Mouse (Mus musculus) ES-CJ7 (cell line): ENCODE data around the gene Tpx2.

Experiments used
- DNase-seq: peaks from one replicate; pipeline ENCODE4 v3.0.0; 2011; ENCODE audit warnings: low read depth, low spot score

The Tpx2 gene

GRCm38 (mm10) chr2:152861891-152862290, 14.1 kb downstream of the Tpx2 start:
- no peak for DNase-seq

- DNase-seq, result no peak
These were observed 14.9 kb downstream of the Tpx2 start for GRCm38 (mm10) chr2:152862638-152863037.

DNA sequence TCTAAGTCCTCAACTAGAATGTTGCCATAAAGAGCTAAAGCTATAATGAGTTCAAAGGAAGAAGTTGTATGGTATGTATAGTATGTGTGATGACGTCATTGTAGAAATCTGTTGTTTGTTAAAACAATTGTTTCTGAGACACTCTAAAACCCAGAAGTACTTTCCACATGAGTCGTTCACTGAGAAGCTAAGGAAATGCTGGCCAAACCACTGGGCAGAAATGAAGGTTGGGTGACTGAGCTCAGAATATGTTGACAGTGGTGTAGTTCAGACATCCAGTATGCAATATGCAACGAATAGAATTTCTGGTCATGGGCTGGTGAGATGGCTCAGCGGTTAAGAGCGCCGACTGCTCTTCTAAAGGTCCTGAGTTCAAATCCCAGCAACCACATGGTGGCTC, 15.6 kb downstream of the Tpx2 start:
- DNase-seq, result no peak

DNA sequence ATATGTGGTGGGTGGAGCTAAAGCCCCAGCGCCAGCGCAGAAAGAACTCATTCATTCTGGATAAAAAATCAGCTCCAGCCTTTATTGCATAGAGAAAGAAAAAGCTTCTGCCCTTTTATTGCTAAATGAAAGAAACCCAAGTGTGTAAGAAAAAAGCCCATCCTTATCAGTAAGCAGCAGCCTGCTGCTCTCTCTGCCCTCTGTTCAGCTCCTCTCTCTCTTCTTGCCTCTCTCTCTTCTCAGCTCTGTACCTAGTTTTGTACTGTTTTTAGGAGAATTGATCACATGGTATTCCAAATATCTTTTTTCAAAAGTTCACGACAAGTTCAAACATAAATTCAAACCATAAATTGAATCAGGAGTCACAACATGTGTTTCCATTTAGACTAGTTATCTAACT, 30.5 kb downstream of the Tpx2 start:
- DNase-seq, result no peak

- no peak for DNase-seq
These were observed 33.1 kb downstream of the Tpx2 start for GRCm38 (mm10) chr2:152880898-152881297.

DNA sequence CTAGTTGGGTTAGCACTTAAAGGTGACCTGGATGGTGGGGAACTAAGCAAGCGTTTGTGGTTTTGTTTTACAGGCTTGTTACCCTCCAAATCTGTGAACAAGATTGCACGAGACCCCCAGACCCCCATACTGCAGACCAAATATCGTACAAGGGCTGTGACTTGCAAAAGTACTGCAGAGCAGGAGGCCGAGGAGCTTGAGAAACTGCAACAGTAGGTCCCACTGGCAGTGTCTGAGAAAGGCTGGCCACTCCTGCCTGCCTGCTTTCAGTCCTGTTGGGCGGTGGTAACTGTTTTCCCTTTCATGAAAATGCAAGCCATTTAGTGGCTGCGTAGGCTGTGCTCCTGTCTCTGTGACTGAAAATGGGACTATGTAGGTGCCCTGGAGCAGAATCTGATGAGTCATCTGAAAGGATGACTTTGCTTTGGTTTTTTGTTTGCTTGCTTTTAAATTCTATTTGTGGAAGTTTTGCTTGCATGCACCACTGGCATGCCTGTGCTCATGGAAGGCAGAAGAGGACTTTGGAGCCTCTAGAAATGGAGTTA, 36.4 kb downstream of the Tpx2 start:
- peak; percentile 20 for DNase-seq

DNA sequence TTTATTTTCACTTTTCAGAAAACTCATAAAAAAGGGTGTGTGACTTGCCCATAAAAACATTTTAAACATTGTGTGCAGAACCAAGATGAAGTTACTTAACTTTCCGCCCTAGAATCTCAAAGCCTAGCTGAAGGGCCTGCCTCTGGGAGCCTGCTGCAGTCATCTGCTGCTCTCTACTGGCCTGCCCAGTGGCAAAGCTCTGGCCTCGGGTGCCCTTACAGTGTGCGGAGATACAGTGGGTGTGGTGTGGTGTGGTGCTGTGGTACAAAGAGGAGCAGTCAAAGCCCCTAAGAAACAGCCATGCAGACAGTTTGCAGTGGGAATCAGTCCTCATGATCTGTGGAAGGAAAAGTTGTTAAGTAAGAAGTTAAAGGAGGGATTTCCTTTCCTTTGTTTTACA, 39.5 kb downstream of the Tpx2 start:
- no peak for DNase-seq

GRCm38 (mm10) chr2:152888774-152889173, 41.0 kb downstream of the Tpx2 start:
- no peak for DNase-seq

DNA sequence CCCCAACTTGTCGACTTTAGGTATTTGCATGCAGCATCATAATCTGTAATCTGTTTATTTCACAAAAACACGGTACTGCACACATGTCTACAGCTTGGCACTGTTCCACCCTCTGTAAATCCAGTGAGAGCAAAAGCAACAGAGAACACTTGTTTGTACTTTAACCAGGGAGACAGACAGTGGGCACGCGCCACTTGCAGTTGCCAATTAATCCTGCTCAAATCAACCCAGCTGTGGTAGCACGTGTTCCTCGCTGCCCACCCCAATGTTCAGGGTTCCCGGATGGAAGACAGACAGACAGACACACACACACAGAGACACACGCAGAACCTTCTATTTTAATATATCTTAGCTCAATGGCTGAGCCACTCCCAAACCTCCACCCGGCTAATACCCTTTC, 48.1 kb downstream of the Tpx2 start:
- no peak for DNase-seq

- DNase-seq, result no peak
These were observed 49.2 kb downstream of the Tpx2 start for GRCm38 (mm10) chr2:152896926-152897325.

DNA sequence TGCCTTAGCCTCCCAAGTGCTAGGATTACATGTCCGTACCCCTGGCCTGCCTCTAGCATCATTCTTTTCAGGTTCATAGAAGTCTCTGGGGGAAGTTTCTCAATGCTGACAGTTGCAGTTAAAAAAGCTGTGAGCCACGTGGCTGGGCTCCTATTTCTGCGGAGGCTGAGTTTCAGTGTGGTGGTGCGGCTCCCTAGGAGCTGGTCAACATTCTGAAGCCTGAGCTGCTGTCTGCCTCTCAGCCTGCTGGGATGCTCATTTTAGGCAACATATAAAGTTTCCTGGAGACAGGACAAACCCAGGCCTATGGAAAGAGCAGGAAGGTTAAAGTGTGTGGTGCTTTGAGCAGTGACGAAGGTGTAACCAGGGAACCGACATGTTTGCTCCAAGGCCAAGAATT, 51.2 kb downstream of the Tpx2 start:
- DNase-seq, result no peak

DNA sequence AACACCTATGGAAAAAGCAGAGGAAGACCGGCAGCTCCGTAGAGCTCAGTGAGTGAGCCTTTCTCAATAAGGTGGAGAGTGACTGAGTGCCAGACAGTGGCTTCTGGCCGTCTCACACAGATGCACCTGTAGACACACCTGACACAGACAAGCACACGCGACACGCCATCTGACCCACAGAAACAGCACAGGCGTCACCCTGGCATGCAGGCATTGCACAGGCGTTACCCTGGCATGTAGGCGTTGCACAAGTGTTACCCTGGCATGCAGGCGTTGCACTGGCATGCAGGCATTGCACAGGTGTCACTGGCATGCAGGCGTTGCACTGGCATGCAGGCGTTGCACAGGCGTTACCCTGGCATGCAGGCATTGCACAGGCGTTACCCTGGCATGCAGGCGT, 53.5 kb downstream of the Tpx2 start:
- no peak for DNase-seq

DNA sequence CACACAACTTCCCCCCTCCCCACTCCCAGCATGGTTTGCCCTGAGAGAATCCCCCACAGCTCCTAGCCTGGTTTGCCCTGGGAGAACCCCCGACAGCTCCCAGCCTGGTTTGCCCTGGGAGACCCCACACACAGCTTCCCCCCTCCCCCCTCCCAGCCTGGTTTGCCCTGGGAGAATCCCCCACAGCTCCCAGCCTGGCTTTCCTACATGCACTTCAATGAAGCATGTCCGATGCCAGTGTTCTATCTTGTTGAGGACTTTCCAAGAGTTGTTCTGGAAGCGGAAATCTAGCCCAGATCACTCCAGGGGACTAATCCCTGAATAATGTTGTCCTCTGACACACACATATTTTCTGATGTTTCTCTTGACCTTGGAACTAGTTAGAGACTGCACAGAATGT, 54.9 kb downstream of the Tpx2 start:
- DNase-seq, result no peak

DNA sequence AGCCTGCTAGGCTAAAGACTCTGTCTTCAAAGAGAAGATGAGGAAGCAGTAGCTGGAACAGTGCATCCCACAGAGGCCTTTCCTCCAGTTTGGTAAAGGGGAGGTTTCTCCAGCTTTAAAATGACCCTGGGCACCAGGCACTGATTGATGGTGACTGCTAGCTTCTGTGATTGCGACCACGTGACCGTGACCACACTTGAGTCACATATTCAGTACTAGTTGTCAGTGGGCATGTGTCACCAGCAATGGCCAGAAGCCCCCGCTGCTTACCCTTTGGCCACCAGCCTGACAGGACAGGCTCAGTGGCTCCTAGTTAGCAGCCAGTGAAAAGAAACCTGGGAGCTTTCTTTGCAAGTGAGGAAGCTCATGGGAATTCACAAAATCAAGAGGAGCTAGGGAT, 55.8 kb downstream of the Tpx2 start:
- no peak for DNase-seq

- no peak for DNase-seq
These were observed 56.4 kb downstream of the Tpx2 start for GRCm38 (mm10) chr2:152904127-152904643.

DNA sequence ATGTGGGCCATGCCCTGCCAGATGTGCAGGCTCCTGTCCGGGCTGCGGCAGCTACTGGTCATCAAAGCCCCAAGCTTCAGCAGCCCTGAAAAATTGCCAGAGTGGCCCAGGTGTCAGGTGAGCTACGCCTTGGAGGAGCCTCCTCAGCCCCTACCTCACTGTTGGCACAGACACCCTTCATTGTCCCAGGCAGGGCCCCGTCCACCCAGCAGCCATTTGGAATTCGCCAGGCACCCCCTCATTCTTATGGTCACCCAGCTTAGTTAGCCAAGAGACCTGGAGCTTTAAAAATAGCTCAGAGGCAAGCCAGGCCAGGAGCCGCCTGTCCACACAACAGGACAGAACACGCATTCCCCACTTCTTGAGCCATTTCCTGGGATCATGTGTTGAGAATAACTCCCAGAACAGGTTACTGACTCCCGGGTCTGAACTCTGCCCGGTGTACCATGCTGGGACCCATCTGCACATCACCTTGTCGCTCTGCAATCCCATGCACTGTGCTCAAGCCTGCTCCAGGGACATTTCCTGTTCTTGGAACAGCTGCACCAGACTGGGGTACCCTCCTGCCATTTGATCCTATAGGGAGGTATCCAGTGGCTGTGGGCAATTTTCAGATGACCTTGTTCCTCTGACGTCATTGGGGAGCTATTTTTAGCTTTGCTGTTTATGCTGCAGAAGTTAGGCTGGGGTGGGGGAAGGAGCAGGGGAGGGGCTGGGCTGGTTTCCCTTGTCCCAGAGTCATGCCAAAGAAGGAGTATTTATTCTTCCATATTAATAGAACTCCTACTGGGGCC, 57.5 kb downstream of the Tpx2 start:
- DNase-seq, result no peak

DNA sequence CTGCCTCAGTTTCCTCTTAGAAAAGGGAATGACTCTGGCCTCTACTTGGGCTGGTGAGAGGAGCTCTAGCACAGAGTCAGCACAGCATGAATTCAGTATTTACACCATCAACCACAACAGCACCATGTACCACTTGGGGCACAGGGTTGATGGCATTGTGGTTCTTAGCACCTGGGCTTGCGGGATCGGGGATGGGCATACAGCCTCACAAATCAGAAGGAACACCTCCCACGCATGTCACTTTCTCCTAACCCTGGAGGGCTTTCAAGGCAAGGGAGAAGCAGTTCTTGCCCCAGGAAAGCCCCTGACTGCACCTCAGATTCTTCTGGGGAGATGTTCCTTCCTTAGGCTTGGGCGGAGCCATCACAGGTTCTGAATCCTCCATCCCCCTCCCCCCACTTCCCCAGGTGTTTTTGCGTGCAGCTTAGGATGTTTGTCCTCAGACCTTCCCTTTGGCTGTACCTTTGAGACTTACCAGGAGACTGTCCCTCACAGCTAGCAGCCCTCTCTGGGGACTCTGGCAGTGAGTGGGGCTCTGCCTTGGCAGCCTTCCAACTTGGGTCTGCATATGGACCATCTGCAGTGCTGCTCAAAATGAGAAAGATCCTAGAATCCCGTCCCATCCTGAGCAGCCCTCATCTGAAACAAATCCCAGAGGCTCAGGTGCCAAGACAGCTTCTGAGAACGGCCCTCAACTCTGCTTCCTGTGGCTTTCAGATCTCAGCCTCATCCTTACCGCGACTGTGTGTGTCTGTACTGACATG, 58.7 kb downstream of the Tpx2 start:
- no peak for DNase-seq

DNA sequence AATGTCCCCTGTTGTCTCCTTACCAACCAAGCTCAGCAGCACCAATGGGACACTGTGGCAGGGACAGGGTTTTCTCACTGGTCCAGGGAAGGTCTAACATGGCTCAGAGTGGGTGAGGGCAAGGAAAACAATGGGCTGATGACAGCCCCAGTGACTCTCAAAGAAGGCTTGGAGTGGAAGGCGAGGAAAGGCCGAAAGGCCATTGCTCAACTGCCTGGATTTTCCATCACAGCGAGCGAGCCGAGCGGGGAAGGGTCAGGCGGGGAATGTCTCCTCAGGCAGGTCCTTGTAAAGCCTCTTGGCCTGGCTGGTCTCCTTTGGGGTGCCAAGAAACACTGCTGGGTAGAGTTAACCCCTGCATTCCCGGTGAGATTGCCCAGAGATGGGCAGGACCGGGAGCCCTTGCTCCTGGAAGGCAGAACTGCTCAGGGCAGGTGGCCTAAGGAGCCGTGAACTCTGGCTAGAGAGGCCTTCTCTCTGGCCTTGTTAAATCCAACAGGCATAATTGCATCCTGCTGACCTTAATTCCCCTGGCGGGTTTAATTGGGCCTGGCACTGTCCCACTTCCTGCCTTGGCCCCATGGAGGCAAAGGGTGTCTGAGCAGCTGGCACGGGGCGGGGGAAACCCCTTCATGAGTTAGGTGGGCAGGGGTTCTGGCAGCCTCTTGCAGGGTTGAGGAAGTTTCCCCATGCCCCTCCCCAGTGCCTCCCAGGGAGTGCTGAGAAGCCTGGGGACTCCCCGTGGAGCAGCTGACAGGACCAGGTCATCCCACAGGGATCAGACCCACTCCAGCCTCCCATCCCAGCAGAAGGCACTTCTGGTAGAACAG, 59.6 kb downstream of the Tpx2 start:
- DNase-seq, result no peak

GRCm38 (mm10) chr2:152909848-152910247, 62.1 kb downstream of the Tpx2 start:
- no peak for DNase-seq

GRCm38 (mm10) chr2:152911031-152911430, 63.3 kb downstream of the Tpx2 start, which contains the start of gene Mylk2:
Mylk2 (plus strand) TSS chr2:152911352.
- no peak for DNase-seq

- no peak for DNase-seq
These were observed 63.7 kb downstream of the Tpx2 start for GRCm38 (mm10) chr2:152911432-152911831.

- no peak for DNase-seq
These were observed 65.7 kb downstream of the Tpx2 start for GRCm38 (mm10) chr2:152913471-152913870.
